Mouse (Mus musculus): Measurements from ENCODE around the gene Ngfr. TPM values are rescaled to one million over a fixed set of nuclear protein-coding genes. Genes with fewer than 3 reads are reported as not detected.
"Not testable (repeated sequence)": the region's sequence is repeated elsewhere in the genome, so short reads cannot be mapped to it uniquely, and the experiment has no call there.

Gene Ngfr
- 0.21 to 1.3 TPM (median 0.58 TPM) in 3 replicates for total RNA-seq (2017)

DNA sequence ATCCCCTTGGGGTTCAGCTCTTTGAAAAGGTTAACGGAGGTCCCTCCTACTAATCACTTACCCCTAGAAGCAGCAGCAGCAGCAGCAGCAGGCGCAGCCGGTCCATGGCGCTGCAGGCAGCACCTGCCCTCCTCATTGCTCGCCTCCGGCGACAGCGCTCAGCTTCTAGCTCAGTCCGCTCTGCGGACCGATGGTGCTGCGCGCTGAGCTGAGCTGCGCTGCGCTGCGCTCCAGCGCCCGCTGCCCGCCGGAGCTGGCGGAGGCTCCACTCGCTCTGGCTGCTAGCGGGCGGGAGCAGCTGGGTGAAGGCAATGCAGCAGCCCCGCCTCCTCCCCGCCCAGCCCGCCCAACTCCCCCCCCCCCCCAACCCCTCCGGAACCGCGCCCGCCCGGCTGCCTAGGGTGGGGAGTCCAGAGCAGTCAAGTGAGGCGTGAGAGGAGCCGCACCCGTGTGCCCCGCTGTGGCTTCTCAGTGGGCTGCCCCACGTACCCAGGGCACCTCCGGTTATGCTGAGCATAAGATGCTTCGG lies at the start of gene Ngfr:
Gene Ngfr, minus strand, starts transcription at position 313 of the 529 bp plus-strand sequence.
- ATAC-seq (replicated peaks; ENCODE audit: insufficient number of reproducible peaks, low FRiP score, low TSS enrichment, poor library complexity, severe bottlenecking), result no peak

DNA sequence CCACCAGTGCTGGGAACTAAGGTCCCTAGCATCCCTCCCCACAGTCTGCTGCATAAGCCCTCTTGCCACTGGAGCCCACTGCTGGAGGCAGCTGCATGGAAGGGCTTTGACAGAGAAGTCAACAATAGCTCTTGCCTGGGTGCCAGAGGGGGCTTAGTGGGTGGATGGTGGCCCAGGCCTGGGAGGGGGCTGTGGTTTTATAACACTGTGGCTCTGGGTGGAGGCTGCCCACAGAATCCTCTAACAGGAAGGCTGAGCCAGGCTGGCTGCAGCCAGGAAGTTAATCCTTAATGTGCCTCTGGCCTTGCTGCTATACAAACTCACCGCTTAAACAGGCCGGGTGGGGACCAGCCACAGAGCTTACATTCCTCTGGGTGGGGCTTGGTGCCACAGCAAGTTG lies 47.5 kb upstream of the Ngfr start:
- ATAC-seq (replicated peaks; ENCODE audit: insufficient number of reproducible peaks, low FRiP score, low TSS enrichment, poor library complexity, severe bottlenecking), result no peak

DNA sequence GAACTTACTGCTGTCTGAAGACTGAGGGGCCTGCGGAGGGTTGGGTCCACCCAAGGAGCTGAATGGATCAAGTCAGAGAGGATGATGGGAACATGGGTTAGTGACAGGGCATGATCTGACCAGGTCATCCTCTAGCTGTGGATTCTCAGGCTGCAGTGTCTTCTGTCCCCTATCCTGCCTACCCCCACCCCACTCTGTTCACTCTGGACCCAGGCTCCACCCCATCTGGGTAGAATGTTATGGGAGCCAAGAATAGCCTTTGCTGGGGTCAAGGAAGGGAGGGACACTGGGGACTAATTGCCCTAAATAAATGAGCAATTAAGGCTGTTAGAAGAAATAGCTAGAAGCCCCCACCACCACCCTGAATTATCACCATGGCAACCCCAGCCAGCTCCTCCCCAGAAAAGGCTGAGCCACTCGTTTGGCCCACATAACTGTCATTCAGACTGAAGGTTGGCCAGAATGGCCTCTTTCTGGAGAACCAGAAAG lies 46.0 kb upstream of the Ngfr start:
- ATAC-seq (replicated peaks; ENCODE audit: insufficient number of reproducible peaks, low FRiP score, low TSS enrichment, poor library complexity, severe bottlenecking), result no peak

DNA sequence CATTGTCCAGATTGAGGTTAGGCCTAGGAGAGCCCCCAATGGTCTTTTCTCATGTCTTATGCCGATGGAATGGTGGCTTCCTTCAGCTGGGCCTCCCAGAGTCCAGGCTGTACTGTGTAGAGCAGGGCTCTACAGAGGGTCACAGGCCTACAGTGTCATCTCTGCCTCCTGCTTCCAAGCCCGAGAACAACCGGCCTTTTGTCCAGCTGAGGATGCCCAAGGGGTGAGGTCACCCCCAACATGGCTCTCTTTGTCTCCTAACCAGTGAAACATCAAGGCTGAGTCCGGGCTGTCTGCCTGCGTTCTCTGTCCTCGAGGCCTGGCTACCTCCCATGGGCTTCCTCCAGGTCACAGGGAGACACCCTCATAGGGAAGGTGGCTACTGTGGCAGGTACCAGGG lies 44.9 kb upstream of the Ngfr start:
- no peak for ATAC-seq (replicated peaks; ENCODE audit: insufficient number of reproducible peaks, low FRiP score, low TSS enrichment, poor library complexity, severe bottlenecking)

DNA sequence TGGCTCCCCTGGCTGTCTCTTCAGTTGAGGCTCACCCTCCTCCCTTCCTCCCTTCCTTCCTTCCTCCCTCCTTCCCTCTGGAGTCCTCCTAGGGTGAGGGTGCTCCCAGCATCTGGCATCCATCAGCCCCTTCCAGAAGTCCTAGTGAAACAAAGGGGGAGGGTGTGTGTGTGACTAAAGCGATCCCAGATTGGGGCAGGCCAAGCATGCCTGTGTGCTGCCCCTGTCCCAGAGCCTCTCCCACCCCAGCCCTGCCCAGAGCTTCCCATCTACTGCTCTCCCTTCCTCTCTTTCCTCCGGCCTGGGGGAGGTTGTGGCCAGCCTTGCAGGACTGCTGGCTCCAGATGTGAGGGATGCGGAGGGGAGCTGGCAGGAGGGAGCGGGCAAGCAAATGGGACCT lies 43.8 kb upstream of the Ngfr start:
- ATAC-seq (replicated peaks; ENCODE audit: insufficient number of reproducible peaks, low FRiP score, low TSS enrichment, poor library complexity, severe bottlenecking), result no peak

DNA sequence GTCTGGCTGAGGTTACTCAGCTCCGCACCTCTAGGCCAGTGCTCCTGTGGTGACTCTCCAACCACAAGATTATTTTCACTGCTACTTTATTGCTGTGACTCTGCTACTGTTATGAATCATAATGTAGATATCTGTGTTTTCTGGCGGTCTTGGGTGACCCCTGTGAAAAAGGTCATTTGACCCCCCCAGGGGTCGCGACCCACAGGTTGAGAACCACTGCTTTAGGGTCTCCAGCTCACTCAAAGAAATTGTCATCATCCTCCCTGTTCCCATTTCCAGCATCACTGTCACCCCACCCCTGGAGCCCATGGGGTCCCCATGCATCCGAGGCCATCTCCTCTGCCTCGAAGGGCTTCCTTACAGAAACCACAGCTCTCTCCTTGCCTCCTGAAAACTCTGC lies 43.0 kb upstream of the Ngfr start:
- no peak for ATAC-seq (replicated peaks; ENCODE audit: insufficient number of reproducible peaks, low FRiP score, low TSS enrichment, poor library complexity, severe bottlenecking)

DNA sequence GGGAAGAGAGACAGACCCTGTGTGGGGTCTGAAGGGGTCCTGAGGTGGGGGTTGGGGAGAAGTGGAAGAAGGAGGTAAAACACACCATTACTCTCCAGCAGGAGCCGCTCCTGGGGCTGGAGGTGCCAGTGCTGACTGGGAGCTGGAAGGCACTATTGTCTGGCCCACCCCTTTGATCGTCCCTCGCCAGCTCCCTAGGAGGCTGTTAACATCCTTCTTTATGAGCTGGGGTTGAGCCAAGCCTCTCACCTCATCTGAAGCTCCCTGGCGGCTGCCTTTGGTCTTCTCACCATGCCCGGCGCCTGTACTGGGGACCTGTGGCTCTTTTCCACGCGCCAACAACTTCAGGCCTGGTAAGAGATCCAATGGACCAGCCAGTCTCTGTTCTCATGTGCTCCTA lies 34.9 kb upstream of the Ngfr start:
- no peak for ATAC-seq (replicated peaks; ENCODE audit: insufficient number of reproducible peaks, low FRiP score, low TSS enrichment, poor library complexity, severe bottlenecking)

DNA sequence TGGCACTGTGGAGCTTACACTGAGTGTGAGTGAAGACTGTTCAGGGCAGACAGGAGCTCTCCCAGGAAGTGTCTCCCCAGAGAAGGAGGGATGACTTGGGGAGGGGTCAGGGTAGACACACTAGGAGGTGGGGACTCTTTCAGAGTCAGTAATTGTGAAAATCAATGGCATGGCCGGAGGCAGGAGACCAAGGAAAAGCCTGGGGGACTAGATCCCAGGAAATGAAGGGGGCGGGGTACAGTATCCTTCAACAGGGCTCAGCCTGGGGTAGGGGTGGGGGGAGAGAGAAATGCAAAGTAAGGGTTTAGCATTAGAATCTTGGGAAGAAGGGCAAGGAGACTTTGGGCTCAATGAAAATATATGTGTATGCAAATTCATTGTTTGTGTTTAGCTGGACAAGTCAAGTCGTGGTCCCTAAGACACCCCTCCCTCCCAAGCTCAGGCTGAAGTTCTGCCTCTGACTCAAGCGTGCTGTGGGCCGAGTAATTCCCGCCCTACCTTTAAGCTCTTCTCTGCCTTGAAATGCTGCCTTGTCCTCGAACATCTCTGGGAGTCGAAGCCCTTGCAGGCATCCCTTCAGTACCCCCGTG lies 34.1 kb upstream of the Ngfr start:
- no peak for ATAC-seq (replicated peaks; ENCODE audit: insufficient number of reproducible peaks, low FRiP score, low TSS enrichment, poor library complexity, severe bottlenecking)

DNA sequence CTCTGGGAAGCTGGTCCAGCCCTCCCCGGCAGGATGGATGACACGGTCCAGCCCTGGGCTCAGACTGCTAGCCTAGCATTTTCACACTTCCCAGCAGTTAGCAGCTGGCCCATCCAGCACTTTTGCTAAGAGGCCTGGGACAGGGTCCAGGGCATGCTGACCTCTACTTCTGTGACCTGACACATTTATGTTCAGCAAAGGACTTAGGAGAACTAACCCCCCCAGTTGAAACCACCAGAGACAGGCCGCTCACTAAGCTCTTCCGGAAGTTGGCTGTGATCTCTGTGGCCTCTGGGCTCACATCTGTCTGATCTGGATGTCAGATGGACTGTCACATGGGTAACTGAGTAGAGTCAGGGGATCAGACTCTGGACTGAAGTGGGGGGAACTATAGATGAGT lies 33.5 kb upstream of the Ngfr start:
- ATAC-seq (replicated peaks; ENCODE audit: insufficient number of reproducible peaks, low FRiP score, low TSS enrichment, poor library complexity, severe bottlenecking), result no peak

DNA sequence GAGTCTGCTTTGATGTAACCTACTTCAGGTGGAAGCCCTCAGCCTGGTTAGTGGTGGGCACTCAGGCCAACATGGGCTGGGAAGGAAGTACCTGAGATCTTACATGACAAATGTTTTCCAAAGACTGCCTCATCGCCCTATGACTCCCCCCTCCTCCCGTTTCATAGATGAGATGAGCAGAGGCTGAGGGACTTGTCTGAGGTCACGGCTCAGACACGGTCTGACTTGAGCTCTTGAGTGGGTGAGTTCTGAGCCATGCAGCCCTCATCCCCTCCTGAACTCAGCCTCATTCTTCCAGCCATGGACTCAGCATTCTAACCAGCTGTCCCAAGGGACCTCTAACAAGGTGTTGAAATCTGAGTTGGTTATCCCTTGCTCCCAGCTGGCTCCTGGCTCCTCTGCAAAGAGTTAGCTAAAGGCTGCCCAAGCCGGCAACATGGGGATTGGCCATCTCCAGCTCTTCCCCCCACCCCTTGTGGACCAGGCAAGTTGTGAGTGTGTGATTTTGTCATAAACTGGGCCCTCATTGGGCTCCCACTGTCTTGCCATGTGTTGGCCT lies 32.4 kb upstream of the Ngfr start:
- no peak for ATAC-seq (replicated peaks; ENCODE audit: insufficient number of reproducible peaks, low FRiP score, low TSS enrichment, poor library complexity, severe bottlenecking)

DNA sequence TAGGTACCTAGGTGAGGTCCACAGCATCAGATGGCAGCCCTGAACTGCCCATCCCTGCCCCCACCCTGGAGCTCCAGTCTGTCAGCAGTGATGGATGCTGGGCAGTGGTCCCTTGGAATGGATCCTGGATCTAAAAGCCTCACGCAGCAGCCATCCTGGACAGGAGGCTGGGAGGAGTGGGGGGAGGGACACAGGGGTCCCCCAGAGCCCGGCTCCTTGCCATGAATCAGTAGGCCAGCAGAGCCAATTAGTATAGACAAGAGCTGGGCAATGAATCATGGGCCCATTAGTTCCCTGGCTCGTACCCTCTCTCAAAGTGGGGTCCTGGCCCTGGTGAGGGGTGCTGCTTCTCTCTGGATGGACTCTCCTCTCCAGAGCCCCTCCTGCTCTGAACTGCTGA lies 31.5 kb upstream of the Ngfr start:
- ATAC-seq (replicated peaks; ENCODE audit: insufficient number of reproducible peaks, low FRiP score, low TSS enrichment, poor library complexity, severe bottlenecking), result no peak

DNA sequence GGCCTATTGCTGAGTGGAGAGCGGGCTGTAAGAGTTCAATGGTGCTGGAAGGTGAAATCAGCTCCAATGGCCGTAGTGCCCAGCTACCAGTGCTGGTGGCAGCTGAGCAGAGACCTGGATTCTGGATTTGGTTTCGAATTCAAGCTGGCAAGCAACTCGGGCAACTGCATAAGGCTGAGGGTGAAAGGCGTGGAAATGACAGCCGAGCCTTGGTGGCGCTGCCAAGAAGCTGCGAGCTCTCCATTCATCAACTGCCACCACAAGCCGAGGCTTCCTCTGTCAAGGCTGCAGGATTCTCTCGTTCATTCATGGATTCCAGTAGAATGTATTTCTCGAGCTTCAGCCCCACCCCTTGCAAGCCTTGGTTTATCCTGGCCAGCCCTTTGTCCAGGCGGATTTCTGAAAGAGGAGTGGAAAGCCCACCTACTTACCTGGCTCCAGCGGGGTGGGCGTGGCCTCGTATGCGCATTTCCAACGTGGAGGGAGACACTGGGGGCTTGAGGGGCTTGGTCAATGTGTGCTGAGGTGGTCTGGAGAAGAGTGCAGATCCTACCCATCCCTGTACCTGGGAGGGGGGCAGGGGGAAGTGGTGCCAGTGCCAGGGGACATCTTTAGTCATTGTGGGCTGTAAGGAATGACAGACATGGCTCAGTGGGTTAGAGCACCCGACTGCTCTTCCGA lies 30.4 kb upstream of the Ngfr start:
- ATAC-seq (replicated peaks; ENCODE audit: insufficient number of reproducible peaks, low FRiP score, low TSS enrichment, poor library complexity, severe bottlenecking), result no peak

DNA sequence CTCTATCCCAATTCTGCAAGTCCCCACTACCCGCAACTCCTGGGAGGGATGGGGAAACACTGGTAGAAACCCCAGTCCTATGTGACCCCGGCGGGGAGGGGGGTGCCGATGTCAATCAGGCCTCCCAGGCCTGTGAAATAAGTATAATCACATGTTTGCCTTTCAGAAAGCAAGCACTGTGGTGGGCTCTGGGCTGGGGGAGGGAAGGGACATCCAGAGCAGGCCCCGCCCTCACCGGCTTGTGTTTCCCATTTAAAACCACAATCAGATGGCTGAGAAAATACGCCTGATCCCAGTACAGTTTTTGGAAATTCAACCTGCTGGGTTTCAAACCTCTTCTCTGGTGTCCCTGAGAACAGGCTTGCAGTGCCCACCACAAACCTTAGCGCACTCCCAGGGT lies 27.2 kb upstream of the Ngfr start:
- no peak for ATAC-seq (replicated peaks; ENCODE audit: insufficient number of reproducible peaks, low FRiP score, low TSS enrichment, poor library complexity, severe bottlenecking)

DNA sequence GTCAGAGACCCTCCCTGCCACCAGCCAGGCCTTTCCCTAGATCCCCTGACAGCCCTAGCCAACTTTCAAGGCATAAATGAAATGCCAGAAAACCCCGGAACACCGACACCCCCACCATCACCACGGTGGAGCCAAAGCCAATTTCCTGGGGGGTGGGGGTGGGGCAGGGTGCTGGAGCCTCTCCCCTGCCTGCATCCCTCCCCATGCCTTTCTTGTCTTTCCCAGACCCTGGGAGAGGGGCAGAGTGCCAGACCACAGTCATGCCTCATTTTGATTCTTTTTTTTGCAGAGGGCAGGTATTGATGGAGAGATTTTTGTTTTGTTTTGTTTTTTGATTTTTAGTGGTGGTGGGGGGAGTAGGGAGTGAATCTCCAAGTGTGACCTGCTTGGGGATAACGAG lies 23.7 kb upstream of the Ngfr start:
- no peak for ATAC-seq (replicated peaks; ENCODE audit: insufficient number of reproducible peaks, low FRiP score, low TSS enrichment, poor library complexity, severe bottlenecking)

DNA sequence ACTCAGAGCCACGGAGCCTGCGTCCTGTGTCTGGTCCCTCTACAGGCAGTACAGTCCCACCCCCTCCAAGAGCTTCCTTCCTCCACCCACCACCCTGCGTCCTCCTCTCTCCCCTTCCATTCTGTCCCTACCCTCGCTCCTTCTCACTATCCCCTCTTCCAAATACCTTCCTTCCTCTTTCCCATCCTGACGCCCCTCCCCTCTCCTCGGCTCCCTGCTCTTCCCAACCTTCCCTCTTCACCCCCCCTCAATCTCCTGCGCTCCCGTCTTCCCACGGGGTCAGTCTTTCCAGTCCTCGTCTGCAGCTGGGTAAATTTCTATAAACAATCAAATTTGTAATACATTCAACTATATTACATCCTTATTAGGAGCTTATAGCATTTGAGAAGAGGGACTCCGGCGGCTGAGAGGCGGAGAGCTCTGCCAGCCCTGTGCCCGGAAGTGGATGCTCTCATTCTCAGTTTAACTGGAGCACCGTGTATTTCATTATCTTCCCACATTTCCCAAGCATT lies 22.9 kb upstream of the Ngfr start:
- ATAC-seq (replicated peaks; ENCODE audit: insufficient number of reproducible peaks, low FRiP score, low TSS enrichment, poor library complexity, severe bottlenecking), result no peak

DNA sequence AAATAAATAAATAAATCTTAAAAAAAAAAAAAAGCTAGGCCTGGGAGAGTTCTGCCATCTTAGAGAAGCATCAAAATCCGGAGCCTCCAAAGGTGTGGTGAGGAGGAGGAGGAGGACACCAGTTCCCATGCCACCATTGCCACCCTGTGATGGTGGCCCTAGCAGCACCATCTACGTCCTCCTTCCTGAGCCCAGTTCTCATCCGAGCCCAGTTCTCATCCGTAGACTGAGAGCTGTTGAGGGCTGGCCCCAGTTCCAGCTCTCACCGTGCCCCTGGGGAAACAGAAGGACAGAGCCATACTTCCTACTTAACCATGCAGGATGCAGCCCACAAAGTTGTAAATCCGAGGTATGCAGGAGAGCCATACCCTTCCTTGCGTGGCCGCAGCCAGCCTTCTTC lies 22.4 kb upstream of the Ngfr start:
- ATAC-seq (replicated peaks; ENCODE audit: insufficient number of reproducible peaks, low FRiP score, low TSS enrichment, poor library complexity, severe bottlenecking), result no peak

DNA sequence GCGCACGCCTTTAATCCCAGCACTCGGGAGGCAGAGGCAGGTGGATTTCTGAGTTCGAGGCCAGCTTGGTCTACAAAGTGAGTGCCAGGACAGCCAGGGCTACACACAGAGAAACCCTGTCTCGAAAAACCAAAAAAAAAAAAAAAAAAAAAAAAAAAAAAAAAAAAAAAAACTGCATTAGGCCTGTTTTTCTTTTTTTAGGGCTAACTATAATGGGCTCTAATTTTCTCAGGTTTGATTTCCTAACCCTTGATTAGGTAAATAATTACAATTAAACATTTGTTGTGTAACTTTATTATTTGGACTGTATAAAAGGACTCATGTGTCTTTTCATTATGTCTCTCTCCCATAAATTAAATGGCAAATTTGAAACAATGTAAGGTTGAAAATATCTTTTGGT lies 19.8 kb upstream of the Ngfr start:
- ATAC-seq (replicated peaks; ENCODE audit: insufficient number of reproducible peaks, low FRiP score, low TSS enrichment, poor library complexity, severe bottlenecking), result not testable (repeated sequence)

DNA sequence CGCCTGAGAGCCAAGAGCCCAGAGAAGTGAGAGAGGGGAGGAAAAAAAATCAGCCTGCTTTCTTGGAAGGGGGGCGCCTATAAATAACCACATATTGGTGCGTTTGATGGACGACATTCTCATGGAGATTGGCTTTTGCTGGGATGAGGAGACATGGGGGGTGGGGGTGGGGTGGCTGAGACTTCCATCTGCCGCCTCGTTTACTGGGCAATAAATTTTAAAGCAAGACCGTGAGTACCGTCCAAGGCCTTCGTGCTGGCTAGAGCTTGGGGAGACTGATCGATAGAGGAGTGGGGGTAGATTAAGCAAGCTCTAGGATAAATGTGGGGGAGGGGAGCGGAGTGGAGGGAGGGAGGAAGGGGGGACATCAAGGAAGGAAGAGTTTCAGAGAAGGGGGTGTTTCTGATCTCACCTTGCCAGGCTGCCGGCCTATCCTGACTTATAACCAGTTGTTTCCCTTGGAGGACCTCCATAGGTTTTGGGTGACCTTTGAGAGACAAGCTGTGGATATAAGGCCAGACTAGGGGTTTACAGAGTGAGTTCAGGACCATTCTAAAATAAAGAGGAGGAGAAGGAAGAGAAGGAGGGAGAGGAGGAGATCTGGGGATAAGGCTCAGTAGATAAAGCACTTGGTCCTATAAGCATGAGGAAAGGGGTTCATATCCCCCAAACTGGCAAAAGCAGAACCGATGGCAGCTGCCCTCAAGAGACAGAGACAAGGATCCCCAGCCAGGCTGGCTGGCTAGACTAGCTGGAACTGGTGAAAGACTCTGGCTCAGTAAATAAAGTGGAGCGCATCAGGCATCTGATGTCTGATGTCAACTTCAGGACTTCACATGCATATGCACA lies 10.9 kb upstream of the Ngfr start:
- no peak for ATAC-seq (replicated peaks; ENCODE audit: insufficient number of reproducible peaks, low FRiP score, low TSS enrichment, poor library complexity, severe bottlenecking)

DNA sequence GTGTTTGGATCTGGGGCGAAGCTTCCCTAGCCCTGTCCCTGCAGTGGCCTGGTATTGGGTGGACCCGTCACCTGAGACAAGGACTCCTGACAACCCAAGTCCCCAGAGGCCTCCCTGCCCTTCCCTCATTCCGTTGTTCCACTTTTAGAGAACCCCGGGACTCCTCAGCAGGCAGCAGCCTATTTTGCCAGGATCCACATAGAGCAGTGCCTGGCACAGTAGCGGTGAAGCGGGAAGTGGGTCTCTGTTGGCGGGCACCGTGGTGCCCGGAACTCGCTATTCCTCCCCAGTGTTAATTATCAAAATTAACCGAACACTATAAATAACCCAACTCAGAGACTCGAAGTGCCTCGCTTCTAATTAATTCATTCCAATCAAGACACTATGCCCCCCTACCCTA lies 10.2 kb upstream of the Ngfr start:
- ATAC-seq (replicated peaks; ENCODE audit: insufficient number of reproducible peaks, low FRiP score, low TSS enrichment, poor library complexity, severe bottlenecking), result no peak
